Mouse (Mus musculus) embryonic stem cell, embryonic (primary cell): ENCODE data around the gene Zfp740.

Experiments
- CTCF ChIA-PET, 4 experiments: fragments of 300-600 bp in 2 of 4; fragments of 350-600 bp in 2 of 4; sonication (Branson Sonifier 250); formaldehyde crosslinking; loops; one replicate each; lab custom pipeline; 2022; ENCODE audit warnings: inconsistent platforms in 2 of 4; lab: Charles Lee
- POLR2A ChIA-PET, 4 experiments: fragments of 300-600 bp in 2 of 4; fragments of 350-600 bp in 2 of 4; sonication (Branson Sonifier 250); formaldehyde crosslinking; loops; one replicate each; lab custom pipeline; 2022; ENCODE audit warnings: antibody characterized with exemption in 4 of 4, inconsistent platforms in 1 of 4; lab: Charles Lee

Gene Zfp740

DNA sequence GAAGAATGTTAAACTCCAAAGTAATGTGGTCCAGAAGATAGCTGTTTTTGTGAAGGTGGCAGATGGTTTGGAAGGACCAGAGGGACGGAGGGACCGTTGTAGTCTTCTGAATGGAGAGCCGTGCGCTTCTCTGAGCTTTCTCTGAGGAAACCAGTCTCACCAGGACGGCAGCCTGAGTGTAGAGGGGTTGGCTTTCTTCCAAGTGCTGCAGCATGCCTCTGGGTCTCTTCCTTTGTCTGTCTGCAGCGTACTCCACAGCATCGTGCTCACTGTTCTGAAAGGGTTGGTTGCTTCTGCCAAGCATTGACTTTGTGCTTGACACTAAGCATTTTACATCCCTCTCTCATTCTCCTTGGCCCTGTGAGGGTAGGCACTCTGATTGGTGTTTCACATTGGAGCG, 2.7 kb downstream of the Zfp740 start:
- POLR2A ChIA-PET = interaction anchor here in 2 of 4 experiments (0.8 to 8.7 kb wide), 20 partner anchors 10 to 465 kb away, joined by 3 to 87 read pairs (median 9); partner anchors contain the start of genes Espl1 (in 1 of the 2) and Soat2 (in 1 of the 2)

DNA sequence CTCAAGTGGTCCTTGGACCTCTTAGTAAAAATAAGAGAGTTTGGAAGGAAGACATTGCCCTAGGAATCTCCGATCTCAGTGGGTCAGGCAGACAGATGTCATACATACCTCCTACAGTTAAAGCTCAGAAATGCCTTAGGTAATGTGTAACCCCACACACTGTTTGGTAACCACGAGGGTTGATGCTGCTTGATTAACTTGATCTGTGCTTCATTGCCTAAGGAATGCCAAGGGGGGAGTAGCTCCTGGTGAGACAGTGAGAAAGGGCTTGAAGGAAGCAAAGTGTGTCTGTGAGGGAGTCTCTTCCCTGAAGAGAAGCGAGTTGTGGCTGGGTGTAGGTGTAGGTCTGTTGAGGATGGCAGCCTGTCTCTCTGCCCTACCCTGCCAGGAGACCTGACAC, 4.3 kb downstream of the Zfp740 start:
- POLR2A ChIA-PET = interaction anchor here in 2 of 4 experiments (0.9 to 2.6 kb wide), 7 partner anchors 9 to 127 kb away, joined by 3 to 10 read pairs (median 5); no protein-coding TSS in a partner anchor
- CTCF ChIA-PET = interaction anchor here in 1 of 4 experiments (0.8 kb wide), 1 partner anchor 55 kb away, joined by 3 read pairs; no protein-coding TSS in a partner anchor

More for the DNA sequence above, 2.7 kb downstream of the Zfp740 start:
- CTCF ChIA-PET = interaction anchor here (0.8 to 3.5 kb wide), 7 partner anchors 18 to 993 kb away, joined by 3 to 41 read pairs (median 9); no protein-coding TSS in a partner anchor

DNA sequence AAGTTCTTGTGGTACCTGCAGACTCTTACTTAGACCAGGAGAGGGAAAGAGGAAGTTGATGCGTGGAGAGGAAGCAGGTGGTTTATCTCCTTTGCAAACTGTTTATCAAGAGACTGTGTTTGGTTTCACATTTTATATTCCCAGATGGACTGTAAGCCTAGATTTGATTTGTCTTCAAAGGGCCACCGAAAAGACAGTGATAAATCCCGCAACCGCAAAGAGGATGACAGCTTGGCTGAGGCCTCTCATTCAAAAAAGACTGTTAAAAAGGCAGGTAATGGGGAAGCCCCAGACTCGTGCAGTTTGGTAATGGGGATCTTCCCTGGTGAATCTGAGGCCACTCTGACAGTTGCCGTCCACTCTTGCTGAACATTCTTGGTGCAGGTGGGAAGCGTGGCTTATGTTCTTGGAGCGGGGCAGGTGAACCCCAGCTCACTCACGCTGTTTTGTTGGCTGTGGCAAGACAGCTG, 5.1 kb downstream of the Zfp740 start:
- CTCF ChIA-PET = interaction anchor here in 2 of 4 experiments (0.8 to 1.7 kb wide), 4 partner anchors 16 to 55 kb away, joined by 3 to 9 read pairs (median 4); no protein-coding TSS in a partner anchor
- POLR2A ChIA-PET = interaction anchor here in 2 of 4 experiments (0.5 to 2.6 kb wide), 12 partner anchors 8 to 305 kb away, joined by 3 to 10 read pairs (median 3); no protein-coding TSS in a partner anchor

GRCm38 (mm10) chr15:102209114-102209513, 6.1 kb downstream of the Zfp740 start:
- CTCF ChIA-PET = interaction anchor here in 2 of 4 experiments (1.0 to 1.7 kb wide), 3 partner anchors 15 to 38 kb away, joined by 3 to 9 read pairs (median 4); no protein-coding TSS in a partner anchor
- POLR2A ChIA-PET = interaction anchor here in 2 of 4 experiments (0.6 to 4.8 kb wide), 10 partner anchors 16 to 144 kb away, joined by 3 to 23 read pairs (median 4); no protein-coding TSS in a partner anchor

- ChIA-PET POLR2A (interaction anchor here in 3 of 4 experiments (0.7 to 4.8 kb wide), 19 partner anchors 9 to 982 kb away, joined by 3 to 23 read pairs (median 5); partner anchors contain the start of gene Soat2 (in 1 of the 3)), CTCF (interaction anchor here (0.5 to 4.0 kb wide), 11 partner anchors 13 to 204 kb away, joined by 3 to 17 read pairs (median 5); no protein-coding TSS in a partner anchor)
Measured at GRCm38 (mm10) chr15:102210816-102211215, 7.8 kb downstream of the Zfp740 start.

DNA sequence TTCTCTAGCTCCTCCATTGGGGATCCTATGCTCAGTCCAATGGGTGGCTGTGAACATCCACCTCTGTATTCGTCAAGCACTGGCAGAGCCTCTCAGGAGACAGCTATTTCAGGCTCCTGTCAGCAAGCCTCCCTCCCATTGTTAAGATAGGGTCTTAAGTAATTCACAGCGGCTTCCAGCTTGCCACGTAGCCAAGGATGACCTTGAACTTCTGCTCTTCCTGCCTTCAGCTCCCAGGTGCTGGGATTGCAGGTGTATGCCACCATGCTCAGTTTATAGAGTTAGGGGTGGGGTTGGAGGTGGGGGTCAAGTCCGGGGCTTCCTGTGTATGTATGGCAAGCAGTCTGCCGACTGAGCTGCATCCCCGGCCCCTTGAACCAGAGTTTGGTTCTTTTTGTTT, 8.8 kb downstream of the Zfp740 start:
- POLR2A ChIA-PET = interaction anchor here (0.6 to 4.8 kb wide), 49 partner anchors 9 to 1291 kb away, joined by 3 to 28 read pairs (median 4); partner anchors contain the start of genes Zfp740 (in 3 of the 4), Aaas (in 2 of the 4), Eif4b (in 2 of the 4) and Spryd3 (in 2 of the 4)
- CTCF ChIA-PET = interaction anchor here in 3 of 4 experiments (0.7 to 4.6 kb wide), 15 partner anchors 9 to 1232 kb away, joined by 3 to 27 read pairs (median 3); partner anchors contain the start of gene Zfp740 (in 1 of the 3)

GRCm38 (mm10) chr15:102214132-102214531, 11.1 kb downstream of the Zfp740 start:
- ChIA-PET POLR2A (interaction anchor here in 3 of 4 experiments (0.5 to 5.7 kb wide), 16 partner anchors 10 to 135 kb away, joined by 3 to 35 read pairs (median 7); partner anchors contain the start of genes Csad (in 2 of the 3), Zfp740 (in 2 of the 3) and Tns2 (in 1 of the 3)), CTCF (interaction anchor here in 1 of 4 experiments (0.6 to 4.6 kb wide), 2 partner anchors 10 to 36 kb away, joined by 3 to 27 read pairs; no protein-coding TSS in a partner anchor)

DNA sequence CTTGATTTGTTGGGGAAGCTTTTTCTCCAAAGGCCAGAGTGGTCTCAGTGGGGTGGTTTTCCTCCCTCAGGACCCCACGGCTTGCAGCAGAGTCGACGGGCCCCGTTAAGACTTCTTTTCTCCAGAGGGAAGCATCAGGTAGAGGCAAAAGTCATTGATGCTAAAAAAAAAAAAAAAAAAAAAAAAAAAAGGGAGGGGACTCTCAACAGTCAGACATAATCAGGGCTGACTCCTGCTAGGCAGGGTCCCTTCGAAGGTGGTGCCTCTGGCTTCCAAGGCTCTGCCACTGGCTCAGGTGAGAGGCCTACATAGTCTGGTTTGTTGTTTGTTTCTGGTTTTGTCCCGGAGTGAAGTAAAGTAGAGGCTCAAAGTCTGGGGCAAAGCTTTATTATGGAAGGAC, 12.6 kb downstream of the Zfp740 start:
- ChIA-PET CTCF (interaction anchor here in 2 of 4 experiments (0.6 to 4.6 kb wide), 5 partner anchors 8 to 285 kb away, joined by 3 to 27 read pairs (median 5); no protein-coding TSS in a partner anchor), POLR2A (interaction anchor here in 3 of 4 experiments (0.6 to 5.7 kb wide), 16 partner anchors 8 to 142 kb away, joined by 3 to 35 read pairs (median 5); partner anchors contain the start of genes Csad (in 3 of the 3), Zfp740 (in 2 of the 3) and Tns2 (in 1 of the 3))

- ChIA-PET CTCF (interaction anchor here in 1 of 4 experiments (0.7 kb wide), 1 partner anchor 8 kb away, joined by 3 read pairs; no protein-coding TSS in a partner anchor), POLR2A (interaction anchor here (0.6 to 5.7 kb wide), 20 partner anchors 8 to 102 kb away, joined by 3 to 35 read pairs (median 4); partner anchors contain the start of genes Csad (in 3 of the 4), Zfp740 (in 2 of the 4), Soat2 (in 1 of the 4) and Spryd3 (in 1 of the 4))
Measured at GRCm38 (mm10) chr15:102216459-102217228, 13.6 kb downstream of the Zfp740 start.

DNA sequence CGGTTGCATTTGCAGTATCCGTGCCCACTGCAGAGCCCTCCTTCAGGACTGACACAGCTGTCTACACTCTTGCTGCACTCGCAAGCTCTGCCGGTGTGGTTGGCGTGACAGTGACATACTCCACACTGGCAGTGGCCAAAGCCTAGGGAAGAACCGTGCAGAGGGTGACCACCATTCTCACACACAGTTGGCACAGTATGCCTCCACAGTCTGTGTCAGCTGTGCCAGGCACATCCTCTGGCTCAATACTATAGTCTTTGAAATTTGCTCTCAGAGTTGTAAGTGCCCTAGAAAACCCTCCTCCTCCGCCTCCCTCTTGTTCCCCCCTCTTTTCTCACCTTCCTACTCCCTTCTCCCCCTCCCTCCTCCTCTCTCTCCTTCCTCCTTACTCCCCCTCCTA, 14.3 kb downstream of the Zfp740 start:
- ChIA-PET CTCF (interaction anchor here in 1 of 4 experiments (1.1 kb wide), 1 partner anchor 229 kb away, joined by 5 read pairs; no protein-coding TSS in a partner anchor), POLR2A (interaction anchor here (0.6 to 5.7 kb wide), 16 partner anchors 10 to 101 kb away, joined by 3 to 35 read pairs (median 4); partner anchors contain the start of genes Csad (in 3 of the 4), Zfp740 (in 2 of the 4), Soat2 (in 1 of the 4) and Spryd3 (in 1 of the 4))

DNA sequence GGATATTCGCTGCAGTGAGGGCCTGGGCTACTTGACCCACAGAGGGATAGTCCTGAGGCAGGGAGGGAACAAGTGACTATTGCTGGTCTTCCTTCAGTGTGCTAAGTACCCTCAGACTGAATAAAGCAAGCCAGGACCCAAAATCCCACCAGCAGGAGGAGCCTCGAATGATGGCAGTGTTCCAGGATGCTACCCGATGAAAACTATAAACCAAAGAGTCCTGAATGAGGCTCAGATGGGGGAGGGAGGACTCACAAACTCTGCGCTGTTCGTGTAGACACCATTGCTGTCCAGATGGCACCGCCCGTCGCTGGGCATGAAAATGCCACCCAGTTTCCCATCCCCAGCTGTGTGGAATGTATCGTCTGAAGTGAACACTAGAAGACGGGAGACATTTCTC, 19.3 kb downstream of the Zfp740 start:
- ChIA-PET CTCF (interaction anchor here in 3 of 4 experiments (0.7 to 1.1 kb wide), 4 partner anchors 8 to 44 kb away, joined by 3 to 4 read pairs (median 4); no protein-coding TSS in a partner anchor), POLR2A (interaction anchor here in 3 of 4 experiments (0.6 to 4.4 kb wide), 9 partner anchors 11 to 117 kb away, joined by 5 to 39 read pairs (median 6); partner anchors contain the start of genes Csad (in 2 of the 3) and Zfp740 (in 1 of the 3))

GRCm38 (mm10) chr15:102224186-102224991, 21.3 kb downstream of the Zfp740 start:
- ChIA-PET POLR2A (interaction anchor here (0.6 to 5.3 kb wide), 80 partner anchors 9 to 939 kb away, joined by 3 to 40 read pairs (median 5); partner anchors contain the start of genes Csad (in 3 of the 4), Soat2 (in 3 of the 4), Zfp740 (in 3 of the 4) and Mfsd5 (in 2 of the 4)), CTCF (interaction anchor here (0.5 to 3.8 kb wide), 136 partner anchors 8 to 1720 kb away, joined by 3 to 109 read pairs (median 4); partner anchors contain the start of genes Csad (in 4 of the 4), Soat2 (in 3 of the 4), Tns2 (in 3 of the 4) and Krt8 (in 2 of the 4))

DNA sequence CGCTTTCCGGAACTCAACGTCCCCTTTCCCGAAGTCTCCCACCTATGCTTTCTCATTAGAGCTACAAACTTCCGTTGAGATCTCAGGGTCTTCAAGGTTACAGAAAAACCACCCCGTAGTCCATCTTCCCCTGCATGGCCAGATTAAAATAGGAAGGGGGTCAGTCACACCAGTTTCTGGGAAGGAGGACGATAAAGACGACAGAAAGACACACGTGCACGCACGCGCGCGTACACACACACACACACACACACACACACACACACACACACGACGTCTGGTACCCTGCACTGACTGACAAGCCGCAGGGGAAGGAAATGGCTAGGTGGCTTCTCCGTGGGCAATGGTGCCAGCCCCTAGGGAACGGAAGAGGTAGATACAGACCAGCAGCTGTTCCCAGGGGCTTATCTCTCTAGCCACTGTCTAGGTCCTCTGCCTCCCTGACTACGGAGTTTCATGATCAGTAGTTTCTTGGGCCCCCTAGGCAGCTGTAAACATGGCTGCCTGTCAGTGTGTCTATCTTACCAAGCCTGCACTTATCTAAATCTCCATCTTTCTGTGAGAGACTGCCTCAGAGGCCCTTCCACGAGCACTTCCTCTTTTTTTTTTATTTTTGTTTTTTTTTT, 22.1 kb downstream of the Zfp740 start:
- POLR2A ChIA-PET = interaction anchor here (0.5 to 5.3 kb wide), 61 partner anchors 9 to 938 kb away, joined by 3 to 40 read pairs (median 6); partner anchors contain the start of genes Csad (in 3 of the 4), Zfp740 (in 3 of the 4), Soat2 (in 2 of the 4) and Tns2 (in 2 of the 4)
- CTCF ChIA-PET = interaction anchor here (0.5 to 3.8 kb wide), 112 partner anchors 9 to 898 kb away, joined by 3 to 109 read pairs (median 5); partner anchors contain the start of genes Csad (in 4 of the 4), Soat2 (in 3 of the 4), Krt8 (in 2 of the 4) and Spryd3 (in 2 of the 4)

DNA sequence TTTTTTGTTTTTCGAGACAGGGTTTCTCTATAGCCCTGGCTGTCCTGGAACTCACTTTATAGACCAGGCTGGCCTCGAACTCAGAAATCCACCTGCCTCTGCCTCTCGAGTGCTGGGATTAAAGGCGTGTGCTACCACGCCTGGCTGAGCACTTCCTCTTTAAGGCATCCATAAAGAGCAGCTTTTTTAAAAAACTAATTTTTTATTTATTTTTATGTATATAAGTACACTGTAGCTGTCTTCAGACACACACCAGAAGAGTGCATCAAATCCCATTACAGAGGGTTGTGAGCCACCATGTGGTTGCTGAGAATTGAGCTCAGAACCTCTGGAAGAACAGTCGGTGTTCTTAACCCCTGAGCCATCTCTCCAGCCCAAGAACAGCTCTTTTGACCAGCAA, 22.6 kb downstream of the Zfp740 start:
- POLR2A ChIA-PET = interaction anchor here (0.5 to 5.3 kb wide), 20 partner anchors 9 to 236 kb away, joined by 3 to 39 read pairs (median 11); partner anchors contain the start of genes Csad (in 2 of the 4), Zfp740 (in 2 of the 4), Aaas (in 1 of the 4) and Soat2 (in 1 of the 4)
- CTCF ChIA-PET = interaction anchor here (0.6 to 3.8 kb wide), 18 partner anchors 10 to 213 kb away, joined by 3 to 109 read pairs (median 12); partner anchors contain the start of genes Csad (in 1 of the 4), Tns2 (in 1 of the 4) and Zfp740 (in 1 of the 4)
